Mouse (Mus musculus): Measurements from ENCODE around the gene Hist1h2ac.
"Not testable (repeated sequence)": the region's sequence is repeated elsewhere in the genome, so short reads cannot be mapped to it uniquely, and the experiment has no call there.

The Hist1h2ac gene

GRCm38 (mm10) chr13:23698996-23699395 is 15.2 kb upstream of the Hist1h2ac start:
- DNase-seq: no peak

- peak; percentile 97 for DNase-seq
Measured at GRCm38 (mm10) chr13:23698300-23698693, 14.5 kb upstream of the Hist1h2ac start, which contains the start of gene Hist1h4c. Gene Hist1h4c, minus strand, starts transcription at chr13:23698454.

DNA sequence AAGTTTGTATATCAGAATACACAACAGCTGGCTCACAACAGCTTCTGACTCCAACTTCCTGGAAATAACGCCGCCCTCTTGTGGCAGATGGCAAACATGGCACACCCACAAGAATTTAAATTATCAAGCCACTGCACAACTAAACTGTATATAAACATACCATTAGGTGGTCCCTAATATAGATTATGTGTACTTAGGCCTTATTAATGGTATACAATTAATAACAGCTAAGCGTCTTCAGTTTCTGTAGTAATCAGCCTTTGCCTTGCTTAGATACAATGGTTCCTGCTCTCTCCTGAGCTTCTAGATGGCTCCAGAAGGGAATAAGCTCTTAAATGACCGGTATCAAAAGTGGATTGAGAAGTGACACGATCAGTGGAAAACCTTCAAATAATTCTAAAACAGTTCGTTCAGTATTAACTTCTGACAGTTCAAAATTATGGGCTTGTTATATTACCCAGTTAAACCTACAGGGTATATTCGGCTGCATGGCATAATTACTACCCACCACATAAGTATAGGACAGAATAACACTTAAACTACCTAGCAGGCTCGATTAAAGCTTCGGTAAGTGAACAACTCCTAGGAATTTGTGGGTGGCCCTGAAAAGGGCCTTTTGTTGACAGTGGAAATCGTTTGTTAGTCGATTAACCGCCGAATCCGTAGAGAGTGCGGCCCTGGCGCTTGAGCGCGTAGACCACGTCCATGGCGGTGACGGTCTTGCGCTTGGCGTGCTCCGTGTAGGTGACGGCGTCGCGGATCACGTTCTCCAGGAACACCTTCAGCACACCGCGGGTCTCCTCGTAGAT is 13.9 kb upstream of the Hist1h2ac start:
- no peak for DNase-seq

DNA sequence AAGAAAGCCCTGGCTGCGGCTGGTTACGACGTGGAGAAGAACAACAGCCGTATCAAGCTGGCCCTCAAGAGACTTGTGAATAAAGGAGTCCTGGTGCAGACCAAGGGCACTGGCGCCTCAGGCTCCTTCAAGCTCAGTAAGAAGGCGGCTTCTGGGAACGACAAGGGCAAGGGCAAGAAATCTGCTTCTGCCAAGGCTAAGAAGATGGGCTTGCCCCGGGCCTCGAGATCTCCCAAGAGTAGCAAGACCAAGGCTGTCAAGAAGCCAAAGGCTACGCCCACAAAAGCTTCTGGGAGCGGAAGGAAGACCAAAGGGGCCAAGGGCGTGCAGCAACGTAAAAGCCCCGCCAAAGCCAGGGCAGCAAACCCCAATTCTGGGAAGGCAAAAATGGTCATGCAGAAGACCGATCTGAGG is 12.3 kb upstream of the Hist1h2ac start:
- no peak for DNase-seq

DNA sequence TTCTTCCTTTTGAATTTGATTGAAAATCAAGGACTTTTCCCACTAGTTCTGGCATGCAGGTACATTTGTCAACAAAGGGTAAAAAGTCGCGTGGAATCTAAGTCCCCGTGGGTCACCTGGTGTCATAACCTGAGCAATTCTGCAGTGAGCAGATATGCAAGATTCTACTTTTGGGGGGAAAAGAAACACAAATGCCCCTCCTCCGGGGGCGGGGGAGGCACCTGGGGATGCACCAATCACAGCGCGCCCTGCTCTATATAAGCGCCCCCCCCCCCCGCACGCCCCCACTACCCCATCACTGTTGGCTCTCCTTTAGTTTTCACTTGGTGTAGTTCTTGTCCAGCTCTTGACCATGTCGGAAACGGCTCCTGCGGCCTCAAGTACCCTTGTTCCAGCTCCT is 11.8 kb upstream of the Hist1h2ac start, which contains the start of gene Hist1h1t:
Gene Hist1h1t, plus strand, starts transcription at position 301 of the 400 bp plus-strand sequence.
- no peak for DNase-seq

- DNase-seq: no peak
Measured at GRCm38 (mm10) chr13:23694956-23695355, 11.2 kb upstream of the Hist1h2ac start.

GRCm38 (mm10) chr13:23693856-23694440 is 10.2 kb upstream of the Hist1h2ac start:
- DNase-seq: peak; percentile 86

GRCm38 (mm10) chr13:23689459-23689858 is 5.7 kb upstream of the Hist1h2ac start:
- DNase-seq: no peak

DNA sequence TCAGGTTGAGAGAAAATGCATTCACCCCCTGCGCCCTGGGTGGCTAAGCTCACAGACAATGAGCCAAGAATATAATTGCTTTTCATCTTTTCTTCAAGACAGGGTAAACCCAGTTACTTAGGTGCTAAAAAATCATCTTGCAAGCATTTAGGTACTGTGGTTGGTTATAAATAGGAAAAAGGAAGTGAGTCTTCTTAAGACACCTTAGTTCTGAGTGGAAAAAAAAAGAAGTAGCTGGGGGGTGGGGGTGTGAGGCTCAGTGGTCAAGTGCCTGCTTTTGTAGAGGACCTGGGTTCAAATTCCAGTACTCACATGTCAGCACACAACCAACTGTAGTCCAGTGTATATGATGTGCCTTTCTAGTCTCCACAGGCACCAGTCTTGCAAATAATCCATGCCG is 5.2 kb upstream of the Hist1h2ac start:
- no peak for DNase-seq

GRCm38 (mm10) chr13:23687907-23688306 is 4.2 kb upstream of the Hist1h2ac start:
- DNase-seq: no peak

GRCm38 (mm10) chr13:23687181-23687580 is 3.4 kb upstream of the Hist1h2ac start:
- no peak for DNase-seq

- DNase-seq: no peak
Measured at GRCm38 (mm10) chr13:23685966-23686365, 2.2 kb upstream of the Hist1h2ac start.

DNA sequence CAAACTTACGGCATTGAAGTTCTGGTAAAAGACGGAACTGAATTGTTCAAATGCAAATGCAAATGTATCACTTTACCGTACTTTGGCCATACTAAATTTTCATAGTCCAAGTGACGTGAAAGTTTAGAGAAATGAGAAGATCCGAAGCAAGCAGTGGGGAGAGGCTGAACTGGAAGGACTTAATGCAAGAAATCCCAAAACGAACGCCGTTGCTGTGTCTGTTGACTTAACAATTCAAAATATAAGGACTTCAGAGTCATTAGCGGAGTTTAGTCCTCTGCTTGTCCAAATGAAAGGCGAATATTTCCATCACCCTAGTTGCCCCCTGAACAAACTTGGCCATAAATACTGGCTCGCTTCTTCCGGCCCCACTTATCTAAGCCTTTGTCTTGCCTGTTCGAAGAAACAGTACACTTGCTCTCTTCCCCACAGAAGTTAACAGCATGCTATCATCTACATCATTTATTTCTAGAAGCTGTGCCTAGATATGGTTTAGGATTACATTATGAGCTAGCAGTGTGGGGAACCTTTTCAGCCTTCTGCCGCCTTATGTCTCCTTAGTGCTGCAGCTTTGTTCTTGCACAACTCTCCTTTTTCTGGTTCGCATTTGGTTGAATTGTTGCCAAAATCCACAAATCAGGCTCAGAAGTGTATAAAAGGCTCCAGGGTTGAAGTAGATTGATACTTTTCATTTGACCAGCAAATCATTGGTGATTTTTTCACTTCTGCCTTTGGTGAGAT is 1.5 kb upstream of the Hist1h2ac start:
- DNase-seq: no peak

DNA sequence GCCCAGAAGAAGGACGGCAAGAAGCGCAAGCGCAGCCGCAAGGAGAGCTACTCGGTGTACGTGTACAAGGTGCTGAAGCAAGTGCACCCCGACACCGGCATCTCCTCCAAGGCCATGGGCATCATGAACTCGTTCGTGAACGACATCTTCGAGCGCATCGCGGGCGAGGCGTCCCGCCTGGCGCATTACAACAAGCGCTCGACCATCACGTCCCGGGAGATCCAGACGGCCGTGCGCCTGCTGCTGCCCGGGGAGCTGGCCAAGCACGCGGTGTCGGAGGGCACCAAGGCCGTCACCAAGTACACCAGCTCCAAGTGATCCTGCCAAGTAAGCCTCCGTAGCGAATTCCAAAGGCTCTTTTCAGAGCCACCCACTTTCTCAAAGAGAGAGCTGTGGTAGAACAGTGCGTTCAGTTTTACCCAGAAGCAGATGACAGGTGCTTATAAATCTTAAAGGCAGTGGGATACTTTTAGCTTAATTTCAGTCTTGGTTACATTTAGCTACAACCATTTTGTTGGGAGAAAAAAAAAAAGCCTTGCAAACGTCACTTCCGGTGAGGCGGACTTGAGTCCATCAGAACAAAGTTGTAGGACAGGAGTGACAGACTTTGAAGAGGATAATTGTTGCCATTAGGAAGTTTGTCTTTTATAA is 672 bp upstream of the Hist1h2ac start:
- peak; percentile 47 for DNase-seq

GRCm38 (mm10) chr13:23682947-23683754 is 597 bp downstream of the Hist1h2ac start:
- DNase-seq: not testable (repeated sequence)

DNA sequence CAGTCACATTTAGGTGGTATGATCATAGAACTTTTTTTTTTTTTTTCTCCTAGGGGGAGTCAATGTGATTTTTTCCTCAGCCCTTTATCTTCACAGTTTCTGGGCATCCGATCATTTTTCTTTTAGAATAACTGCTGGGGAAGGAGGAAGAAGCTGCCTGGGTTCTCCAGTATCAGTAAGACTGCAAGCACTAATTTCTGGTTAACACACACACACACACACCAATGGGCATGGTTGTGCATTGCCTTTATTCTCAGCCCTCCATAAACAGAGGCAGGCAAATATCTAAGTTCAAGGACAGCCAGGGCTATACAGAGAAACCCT is 1.2 kb downstream of the Hist1h2ac start:
- DNase-seq: no peak

DNA sequence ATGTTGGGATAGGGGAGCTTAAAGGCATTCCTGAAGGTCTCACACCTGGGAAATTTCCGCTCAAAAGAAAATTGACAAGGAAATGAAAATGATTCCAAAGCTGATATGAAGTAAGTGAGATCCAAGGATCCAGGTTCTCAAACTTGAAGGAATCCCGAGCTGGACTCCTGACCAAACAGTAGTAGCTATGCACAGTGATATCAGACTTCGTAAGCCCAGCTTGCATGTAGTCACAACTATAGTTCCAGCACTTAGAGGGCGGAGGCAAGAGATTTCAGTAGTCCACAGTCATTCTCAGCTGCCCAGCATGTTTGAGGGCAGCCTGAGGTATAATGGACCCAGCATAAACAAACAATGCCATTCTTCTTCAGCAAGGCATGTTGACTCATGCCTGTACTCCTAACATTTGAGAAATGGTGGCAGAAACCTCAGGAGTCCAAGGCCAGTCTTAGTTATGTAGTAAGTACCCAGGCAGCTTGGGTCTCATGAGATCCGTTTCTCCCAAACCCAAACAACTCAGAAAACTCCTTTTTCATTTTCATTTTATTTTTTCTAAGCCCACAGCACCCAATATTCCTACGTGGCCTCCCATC is 1.7 kb downstream of the Hist1h2ac start:
- no peak for DNase-seq

- DNase-seq: no peak
Measured at GRCm38 (mm10) chr13:23662536-23662935, 21.2 kb downstream of the Hist1h2ac start.

GRCm38 (mm10) chr13:23659636-23660366 is 23.9 kb downstream of the Hist1h2ac start:
- DNase-seq: no peak

Measured in kidney, adult 11 months (tissue).